Mouse (Mus musculus): ENCODE measurements around the gene Degs1. TPM values are rescaled to one million over a fixed set of nuclear protein-coding genes. Genes with fewer than 3 reads are reported as not detected.

Degs1 gene
- polyA plus RNA-seq, 1 experiment from 2014 or later: 70.2 TPM

GRCm38 (mm10) chr1:182249298-182249697 lies 33.3 kb downstream of the Degs1 start:
- WGBS: 76% methylated on average over 8 of the region's 8 CpGs
- Histone ChIP-seq H3K4me1 (0 out of 2 replicates have a peak, but pooled peaks cover 2% of the 10 kb centered on the region), H3K27me3 (no peaks in the 10 kb centered on the region), H3K9ac (no peak overlapping the region), H3K4me3 (no peak overlapping the region), H3K36me3 (no peaks in the 10 kb centered on the region), H3K4me2 (replicated peaks) (no peak overlapping the region), H3K9me3 (replicated peaks) (no peaks in the 10 kb centered on the region), H3K27ac (no peak overlapping the region)
- ATAC-seq (ENCODE audit: low FRiP score): no peak

GRCm38 (mm10) chr1:182245003-182245402 lies 37.6 kb downstream of the Degs1 start:
- no peak for ATAC-seq (ENCODE audit: low FRiP score)
- H3K9ac ChIP-seq: no peak overlapping the region
- no peaks in the 10 kb centered on the region for H3K4me1 ChIP-seq
- H3K36me3 ChIP-seq: no peaks in the 10 kb centered on the region
- H3K4me3 ChIP-seq: no peak overlapping the region
- H3K27ac ChIP-seq: no peak overlapping the region
- H3K9me3 ChIP-seq (replicated peaks): no peaks in the 10 kb centered on the region
- WGBS: 93% methylated on average over 5 of the region's 5 CpGs
- no peak overlapping the region for H3K4me2 ChIP-seq (replicated peaks)
- H3K27me3 ChIP-seq: no peaks in the 10 kb centered on the region

GRCm38 (mm10) chr1:182238056-182238703 lies 44.4 kb downstream of the Degs1 start:
- WGBS: 68% methylated on average over 7 of the region's 7 CpGs
- no peak overlapping the region for H3K9ac ChIP-seq
- no peaks in the 10 kb centered on the region for H3K36me3 ChIP-seq
- H3K27ac ChIP-seq: no peak overlapping the region
- H3K4me1 ChIP-seq: no peaks in the 10 kb centered on the region
- no peak overlapping the region for H3K4me2 ChIP-seq (replicated peaks)
- H3K4me3 ChIP-seq: no peak overlapping the region
- H3K9me3 ChIP-seq (replicated peaks): no peaks in the 10 kb centered on the region
- H3K27me3 ChIP-seq: no peaks in the 10 kb centered on the region
- ATAC-seq (ENCODE audit: low FRiP score): no peak

GRCm38 (mm10) chr1:182237386-182237785 lies 45.2 kb downstream of the Degs1 start:
- Histone ChIP-seq H3K9ac (no peak overlapping the region), H3K27ac (no peak overlapping the region), H3K4me2 (replicated peaks) (no peak overlapping the region), H3K36me3 (no peaks in the 10 kb centered on the region), H3K4me3 (no peak overlapping the region), H3K4me1 (no peaks in the 10 kb centered on the region), H3K27me3 (no peaks in the 10 kb centered on the region), H3K9me3 (replicated peaks) (no peaks in the 10 kb centered on the region)
- 93% methylated on average over 1 of the region's 1 CpGs for WGBS
- no peak for ATAC-seq (ENCODE audit: low FRiP score)

- Histone ChIP-seq H3K4me1 (no peaks in the 10 kb centered on the region), H3K27me3 (no peaks in the 10 kb centered on the region), H3K4me2 (replicated peaks) (no peak overlapping the region), H3K36me3 (no peaks in the 10 kb centered on the region), H3K9ac (no peak overlapping the region), H3K9me3 (replicated peaks) (peaks cover 8% of the 10 kb centered on the region; the same call in 1 of the 2 replicates), H3K27ac (no peak overlapping the region), H3K4me3 (no peak overlapping the region)
- no peak for ATAC-seq (ENCODE audit: low FRiP score)
- 93% methylated on average over 4 of the region's 4 CpGs for WGBS
Measured at GRCm38 (mm10) chr1:182235174-182235573, 47.4 kb downstream of the Degs1 start.

- peaks cover 8% of the 10 kb centered on the region; the same call in 1 of the 2 replicates for H3K9me3 ChIP-seq (replicated peaks)
- H3K4me2 ChIP-seq (replicated peaks): no peak overlapping the region
- H3K27me3 ChIP-seq: no peaks in the 10 kb centered on the region
- WGBS: 90% methylated on average over 4 of the region's 4 CpGs
- no peak overlapping the region for H3K27ac ChIP-seq
- no peak overlapping the region for H3K4me3 ChIP-seq
- no peak overlapping the region for H3K9ac ChIP-seq
- no peaks in the 10 kb centered on the region for H3K4me1 ChIP-seq
- no peaks in the 10 kb centered on the region for H3K36me3 ChIP-seq
- ATAC-seq (ENCODE audit: low FRiP score): no peak
Measured at GRCm38 (mm10) chr1:182229381-182229780, 53.2 kb downstream of the Degs1 start.

- Histone ChIP-seq H3K27ac (no peak overlapping the region), H3K4me3 (no peak overlapping the region), H3K9ac (no peak overlapping the region), H3K4me2 (replicated peaks) (no peak overlapping the region), H3K4me1 (no peaks in the 10 kb centered on the region), H3K9me3 (replicated peaks) (peaks cover 8% of the 10 kb centered on the region; the same call in 1 of the 2 replicates), H3K27me3 (no peaks in the 10 kb centered on the region), H3K36me3 (no peaks in the 10 kb centered on the region)
- WGBS: 65% methylated on average over 12 of the region's 12 CpGs
- no peak for ATAC-seq (ENCODE audit: low FRiP score)
Measured at GRCm38 (mm10) chr1:182227141-182227963, 55.3 kb downstream of the Degs1 start.

GRCm38 (mm10) chr1:182226261-182226660 lies 56.3 kb downstream of the Degs1 start:
- H3K9me3 ChIP-seq (replicated peaks): peaks cover 8% of the 10 kb centered on the region; the same call in 1 of the 2 replicates
- ATAC-seq (ENCODE audit: low FRiP score): no peak
- no peak overlapping the region for H3K4me3 ChIP-seq
- no peak overlapping the region for H3K9ac ChIP-seq
- no peaks in the 10 kb centered on the region for H3K4me1 ChIP-seq
- no peaks in the 10 kb centered on the region for H3K36me3 ChIP-seq
- 86% methylated on average over 8 of the region's 9 CpGs for WGBS
- no peak overlapping the region for H3K27ac ChIP-seq
- H3K4me2 ChIP-seq (replicated peaks): no peak overlapping the region
- H3K27me3 ChIP-seq: no peaks in the 10 kb centered on the region

Other genes with a start within 250 kb of the Degs1 start
- 158 and 167 TPM in 2 replicates for gene Srp9, start 158.1 kb downstream of the Degs1 start, polyA plus RNA-seq (2016; fragmentation: Nextera tagmentation; extraction: Ambion mirVana)
- not detected in 2 replicates for gene Vmn1r1, start 118.3 kb downstream of the Degs1 start, polyA plus RNA-seq (2016; fragmentation: Nextera tagmentation; extraction: Ambion mirVana)
- gene Fbxo28, start 58.8 kb upstream of the Degs1 start, polyA plus RNA-seq (2016; fragmentation: Nextera tagmentation; extraction: Ambion mirVana): 35.9 and 36.5 TPM in 2 replicates
- gene Trp53bp2, start 126.4 kb upstream of the Degs1 start, polyA plus RNA-seq (2016; fragmentation: Nextera tagmentation; extraction: Ambion mirVana): 31.9 and 32.7 TPM in 2 replicates
- 136 and 138 TPM in 2 replicates for gene Capn2, start 234.8 kb upstream of the Degs1 start, polyA plus RNA-seq (2016; fragmentation: Nextera tagmentation; extraction: Ambion mirVana)